Mouse (Mus musculus): Measurements from ENCODE around the gene Ppp1r36.
"Not testable (repeated sequence)": the region's sequence is repeated elsewhere in the genome, so short reads cannot be mapped to it uniquely, and the experiment has no call there.

Ppp1r36 gene

DNA sequence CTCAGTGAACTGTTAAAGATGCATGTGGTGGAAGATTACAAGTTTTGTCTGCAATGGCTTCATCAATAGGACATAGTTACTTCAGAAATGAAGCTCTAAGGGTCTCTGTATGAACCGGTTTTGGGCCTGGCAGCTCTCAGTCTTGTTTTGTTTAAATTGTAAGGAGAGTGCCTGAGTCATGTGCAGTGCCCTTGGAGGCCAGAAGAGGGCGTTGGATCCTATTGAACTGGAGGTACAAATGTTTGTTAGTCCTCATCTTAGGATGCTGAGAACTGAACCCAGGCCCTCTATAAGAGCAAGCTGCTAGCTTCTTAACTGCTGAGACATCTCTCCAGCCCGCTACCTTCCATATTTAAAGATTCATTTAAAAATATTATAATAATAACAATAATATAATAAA is 15.7 kb upstream of the Ppp1r36 start:
- peak in 1 of 2 experiments; percentile 27 for DNase-seq

DNA sequence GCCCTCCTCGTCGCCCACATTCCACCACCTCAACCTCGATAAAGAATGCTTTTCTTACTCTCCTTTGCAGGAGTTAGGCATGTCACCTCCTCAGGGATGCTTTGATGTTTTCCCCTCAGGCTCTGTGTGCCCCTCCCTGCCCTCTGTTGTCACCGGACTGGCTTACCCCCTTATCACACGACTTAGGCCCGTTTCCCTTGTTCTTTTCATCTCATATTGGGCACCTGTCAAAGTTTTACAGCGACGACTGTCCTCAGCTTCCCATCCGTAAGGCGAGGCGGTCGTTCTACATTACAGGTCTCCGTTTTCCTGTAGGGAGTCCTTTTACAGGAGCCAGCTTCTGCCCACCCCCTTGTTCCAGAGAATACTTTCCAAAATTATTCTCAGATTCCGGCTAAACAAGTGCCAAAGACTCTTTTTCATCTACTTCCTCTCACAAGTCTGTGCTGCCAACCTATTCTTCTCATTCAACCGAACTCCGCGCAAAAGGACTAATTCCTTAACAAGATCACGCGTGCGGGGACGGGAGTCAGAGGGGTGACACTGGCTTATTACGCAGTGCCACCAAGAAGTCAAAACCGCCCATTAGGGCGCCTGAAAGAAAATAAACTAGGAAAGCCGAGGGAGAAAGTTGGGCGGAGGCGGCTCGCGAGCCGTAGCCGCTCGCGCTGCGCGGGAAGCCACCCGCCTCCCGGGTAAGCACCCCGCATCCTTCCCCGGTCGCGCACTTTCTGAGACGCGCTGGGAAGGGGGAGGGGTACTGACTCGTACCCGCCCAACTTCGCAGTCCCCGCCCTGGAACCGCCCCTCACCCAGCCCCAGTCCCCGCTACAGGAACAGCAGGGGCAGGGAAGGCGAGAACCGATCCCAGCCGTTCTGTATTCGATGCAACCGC is 14.1 kb upstream of the Ppp1r36 start:
- DNase-seq, result peak in 1 of 2 experiments; percentile 95

- DNase-seq, result peak; percentile 100
These were observed 13.3 kb upstream of the Ppp1r36 start, which contains the start of gene Hspa2 for GRCm38 (mm10) chr12:76403886-76404537. Gene Hspa2 (plus strand): TSS chr12:76404176.

DNA sequence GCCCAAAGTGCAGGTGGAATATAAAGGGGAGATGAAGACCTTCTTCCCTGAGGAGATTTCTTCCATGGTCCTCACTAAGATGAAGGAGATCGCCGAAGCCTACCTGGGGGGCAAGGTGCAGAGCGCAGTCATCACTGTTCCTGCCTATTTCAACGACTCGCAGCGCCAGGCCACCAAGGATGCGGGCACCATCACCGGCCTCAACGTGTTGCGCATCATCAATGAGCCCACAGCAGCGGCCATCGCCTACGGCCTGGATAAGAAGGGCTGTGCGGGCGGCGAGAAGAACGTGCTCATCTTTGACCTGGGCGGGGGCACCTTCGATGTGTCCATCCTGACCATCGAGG is 12.5 kb upstream of the Ppp1r36 start:
- DNase-seq, result no peak

- peak in 1 of 2 experiments; percentile 53 for DNase-seq
These were observed 12.0 kb upstream of the Ppp1r36 start for GRCm38 (mm10) chr12:76405183-76405970.

GRCm38 (mm10) chr12:76405971-76406370 is 11.4 kb upstream of the Ppp1r36 start:
- DNase-seq, result peak in 1 of 2 experiments; percentile 28

- no peak for DNase-seq
These were observed 10.2 kb upstream of the Ppp1r36 start for GRCm38 (mm10) chr12:76407184-76407583.

GRCm38 (mm10) chr12:76409166-76409565 is 8.2 kb upstream of the Ppp1r36 start:
- DNase-seq, result no peak

GRCm38 (mm10) chr12:76415383-76416010 is 1.8 kb upstream of the Ppp1r36 start:
- no peak for DNase-seq

- DNase-seq, result peak in 1 of 2 experiments; percentile 16
These were observed 1.0 kb downstream of the Ppp1r36 start for GRCm38 (mm10) chr12:76418346-76418745.

DNA sequence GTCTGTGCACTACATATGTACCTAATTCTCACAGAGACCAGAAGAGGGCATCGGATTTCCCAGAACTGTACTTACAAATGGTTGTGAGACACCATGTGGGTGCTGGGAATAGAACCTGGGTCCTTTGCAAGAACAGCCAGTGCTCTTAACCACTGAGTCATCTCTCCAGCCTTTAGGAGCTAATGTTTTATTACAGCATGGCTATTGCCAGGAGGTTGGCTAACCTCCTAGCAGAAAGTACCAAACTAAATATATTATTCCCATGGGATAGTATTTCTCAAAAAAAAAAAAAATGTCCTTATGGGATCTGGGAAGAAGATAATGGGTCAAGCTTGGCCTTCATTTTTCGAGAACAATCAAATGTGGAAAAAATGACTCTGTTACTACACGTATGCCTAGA is 7.9 kb downstream of the Ppp1r36 start:
- DNase-seq, result no peak

GRCm38 (mm10) chr12:76427546-76427945 is 10.2 kb downstream of the Ppp1r36 start:
- no peak for DNase-seq

DNA sequence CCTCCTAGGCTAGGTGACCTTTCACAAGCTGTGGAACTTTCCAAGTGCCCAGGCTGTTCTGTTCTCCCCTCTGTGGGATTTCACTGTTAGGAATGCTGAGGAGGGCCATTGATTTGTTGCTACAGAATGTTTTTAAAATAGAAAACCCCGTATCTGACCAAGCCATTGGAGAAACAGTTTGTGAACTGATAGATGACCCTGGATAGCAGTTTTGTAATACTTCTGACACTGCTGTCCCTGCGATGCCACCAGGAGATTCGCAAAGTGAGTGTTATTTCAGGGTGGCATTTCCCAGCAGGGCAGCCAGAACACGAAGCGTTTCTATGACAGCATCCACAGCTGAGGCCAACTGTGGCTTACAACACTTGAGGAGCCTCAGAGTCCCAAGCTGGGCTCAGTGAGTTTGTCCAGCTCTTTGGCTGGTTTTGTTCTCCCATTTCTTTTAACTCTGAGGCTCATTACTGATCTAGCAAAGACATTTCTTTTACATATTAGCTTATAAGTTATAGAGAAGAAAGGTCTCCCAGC is 13.6 kb downstream of the Ppp1r36 start:
- no peak for DNase-seq

DNA sequence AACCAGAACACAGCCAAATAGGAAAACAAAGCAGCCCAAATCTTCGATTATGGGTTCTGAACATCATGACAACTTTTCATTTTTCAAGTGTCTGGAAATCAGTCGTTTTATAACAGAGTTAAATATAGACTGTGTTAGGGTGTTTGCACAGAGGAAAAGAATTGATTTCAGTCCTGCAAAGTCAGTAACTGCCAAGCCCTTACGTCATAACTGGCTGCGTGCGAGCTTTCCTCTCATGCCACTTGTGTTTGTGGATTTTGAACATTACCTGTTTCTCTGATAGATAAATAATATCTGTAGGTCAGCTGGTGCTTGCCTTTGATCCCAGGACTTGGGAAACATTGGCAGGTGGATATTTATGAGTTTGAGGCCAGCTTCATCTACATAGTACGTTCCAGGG is 14.1 kb downstream of the Ppp1r36 start:
- DNase-seq, result no peak

DNA sequence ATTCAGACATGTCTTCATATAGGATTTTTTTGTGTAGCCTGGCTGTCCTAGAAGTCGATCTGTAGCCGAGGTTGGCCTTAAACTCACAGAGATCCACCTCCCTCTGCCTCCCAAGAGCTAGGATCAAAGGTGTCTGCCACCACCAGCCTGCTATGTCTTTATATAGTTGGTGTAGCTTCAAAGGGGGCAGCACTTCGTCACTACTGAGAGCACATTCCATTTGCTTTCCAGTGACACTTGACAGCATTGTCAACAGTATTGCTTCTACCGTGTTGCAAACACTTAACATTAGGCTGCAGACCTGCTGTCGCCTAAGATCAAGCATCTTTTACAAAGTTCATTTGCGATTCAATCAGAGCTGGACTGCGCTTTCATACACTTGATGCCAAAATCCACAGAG is 16.8 kb downstream of the Ppp1r36 start:
- no peak for DNase-seq

DNA sequence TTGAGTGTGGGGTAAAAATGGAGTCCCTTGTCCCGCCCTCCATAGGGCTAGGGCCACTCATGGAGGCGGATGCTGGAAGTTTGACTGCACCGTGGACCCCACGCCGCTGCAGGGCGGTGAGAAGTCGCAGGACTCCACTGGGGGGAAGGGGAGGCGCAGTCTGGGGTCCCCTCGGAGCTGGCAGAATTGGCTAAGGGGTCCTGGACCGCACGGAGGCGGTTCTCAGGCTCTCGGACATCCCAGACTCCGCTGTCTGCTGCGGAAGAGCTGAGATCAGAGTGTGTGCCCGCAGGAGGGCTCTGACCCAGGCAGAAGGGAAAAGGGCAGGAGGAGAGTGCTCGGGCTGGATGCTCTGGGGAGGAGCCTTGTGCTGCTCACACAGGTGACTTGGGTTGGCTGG is 17.7 kb downstream of the Ppp1r36 start:
- DNase-seq, result peak in 1 of 2 experiments; percentile 22

DNA sequence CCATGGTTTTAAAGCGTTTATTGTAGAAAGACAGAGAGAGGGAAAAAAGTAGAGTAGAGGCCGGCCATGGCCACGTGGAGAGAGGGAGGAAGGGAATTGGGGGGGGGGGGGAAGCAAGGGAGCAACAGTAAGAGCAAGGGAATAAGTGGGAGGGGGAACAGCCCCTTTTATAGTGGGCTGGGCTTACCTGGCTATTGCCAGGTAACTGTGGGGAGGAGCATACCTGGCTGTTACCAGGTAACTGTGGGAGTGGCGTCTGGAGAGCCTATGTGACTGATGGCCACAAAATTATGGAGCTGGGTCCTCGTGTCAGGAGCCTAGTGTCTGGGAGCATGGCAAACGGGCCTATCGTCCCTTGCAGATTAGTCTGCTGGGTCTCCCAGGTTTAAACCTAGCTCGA is 18.2 kb downstream of the Ppp1r36 start:
- no peak for DNase-seq

DNA sequence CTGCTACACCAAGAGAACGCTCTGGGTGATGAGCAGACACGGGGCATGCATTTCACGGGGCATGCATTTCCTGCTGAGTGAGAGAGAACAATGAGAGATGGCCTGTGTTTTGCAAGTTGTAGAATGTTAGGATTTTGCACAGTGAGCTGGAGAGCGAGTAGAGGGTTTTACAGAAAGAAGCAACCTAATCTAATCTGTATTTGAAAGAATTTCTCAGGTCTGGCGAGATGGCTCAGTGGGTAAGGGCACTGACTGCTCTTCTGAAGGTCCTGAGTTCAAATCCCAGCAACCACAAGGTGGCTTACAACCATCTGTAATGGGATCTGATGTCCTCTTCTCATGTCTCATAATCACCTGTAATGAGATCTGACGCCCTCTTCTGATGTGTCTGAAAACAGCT is 26.1 kb downstream of the Ppp1r36 start:
- DNase-seq, result not testable (repeated sequence)

DNA sequence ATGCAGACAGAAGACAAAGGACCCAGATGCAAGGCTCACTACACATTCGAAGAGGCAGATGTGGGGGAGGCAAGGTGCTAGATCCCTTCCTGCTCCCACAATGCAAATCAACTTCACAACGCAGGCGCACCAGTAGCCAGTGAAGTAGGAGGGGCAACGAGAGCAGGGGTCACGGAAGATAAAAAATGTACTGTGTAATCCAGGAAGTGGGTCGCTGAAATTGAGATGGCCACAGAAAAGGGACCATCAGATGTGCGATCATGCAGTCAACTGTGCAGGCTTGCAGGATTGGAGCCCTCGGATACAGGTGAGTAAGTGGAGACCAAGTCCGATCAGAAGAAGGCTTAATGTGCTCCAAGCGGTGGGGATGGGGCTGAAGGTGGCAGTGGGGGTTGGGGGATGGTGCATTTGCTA is 27.0 kb downstream of the Ppp1r36 start:
- peak; percentile 23 to 32 for DNase-seq

DNA sequence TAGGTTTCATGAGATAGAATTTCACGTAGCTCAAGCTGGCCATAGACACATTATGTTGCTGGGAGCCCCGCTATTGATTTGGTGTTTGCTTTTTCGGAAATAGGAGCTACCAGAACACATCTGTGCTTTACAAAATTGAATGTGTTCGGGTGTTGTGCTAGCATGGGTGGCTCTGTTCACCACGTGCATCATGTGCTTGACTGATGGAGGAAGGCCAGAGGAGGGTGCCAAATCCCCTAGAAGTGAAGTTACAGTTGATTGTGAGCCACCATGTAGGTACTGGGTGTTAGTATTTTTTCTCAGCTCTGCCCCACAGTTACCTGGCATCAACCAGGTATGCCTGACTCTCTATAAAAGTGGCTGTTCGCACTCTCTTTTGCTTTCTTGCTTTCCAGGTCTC is 27.5 kb downstream of the Ppp1r36 start:
- DNase-seq, result peak in 1 of 2 experiments; percentile 22

DNA sequence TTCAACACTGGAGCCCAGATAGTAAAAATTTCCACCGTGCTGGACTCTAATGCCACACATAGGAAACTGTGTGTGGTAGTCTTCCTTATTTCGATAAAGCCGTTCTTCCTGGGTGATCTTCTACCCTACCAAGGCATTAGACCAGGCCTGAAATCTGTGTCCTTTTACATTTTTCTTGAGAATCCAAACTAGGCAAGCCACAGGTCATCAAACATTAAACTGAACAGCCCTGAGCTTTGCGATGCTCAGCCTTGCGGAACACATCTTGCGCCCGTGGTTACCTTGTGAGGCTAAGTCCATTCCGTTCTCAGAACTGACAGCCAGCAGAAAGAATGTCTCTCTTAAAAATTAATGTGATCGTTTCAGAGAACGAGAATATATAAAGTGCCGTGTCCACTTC is 28.9 kb downstream of the Ppp1r36 start:
- DNase-seq, result peak; percentile 70 to 83

GRCm38 (mm10) chr12:76448127-76448526 is 30.8 kb downstream of the Ppp1r36 start:
- DNase-seq, result no peak
